Mouse (Mus musculus) megakaryocyte, embryonic 14.5 days (primary cell): ENCODE measurements around the gene Tpd52l1.

Source experiments
- FLI1 ChIP-seq: IDR thresholded peaks from 2 replicates; pipeline ENCODE4 v1.6.1; 2012; ENCODE audit warnings: low read length, inconsistent platforms, mixed read lengths
- GATA1 ChIP-seq: IDR thresholded peaks from 3 replicates; pipeline ENCODE4 v1.6.1; 2012; ENCODE audit warnings: mixed read lengths, low read length, inconsistent platforms, borderline replicate concordance

GRCm38 (mm10) chr10:31329436-31329835, 116.3 kb downstream of the Tpd52l1 start:
- no peak for TF ChIP-seq GATA1
- TF ChIP-seq FLI1, result no peak
